Mouse (Mus musculus) adrenal gland, adult 2 months (tissue): ENCODE measurements around the gene Scarf1. TPM values are rescaled to one million over a fixed set of nuclear protein-coding genes. Genes with fewer than 3 reads are reported as not detected.

ENCODE experiments used
- DNase-seq: peaks from one replicate; pipeline ENCODE4 v3.0.0; 2021
- microRNA-seq, 2 experiments: library from miRNA; unstranded; fragments of <30 nt; microRNA quantifications; one replicate each; pipeline ENCODE4 v1.2.0; 2021
- polyA plus RNA-seq: library from polyadenylated mRNA; depleted of rRNA; stranded (reverse); fragments of >200 nt; gene quantifications from 2 replicates; pipeline ENCODE4 v1.2.3, GENCODE M21; 2012; rRNA removed
- total RNA-seq, 2 experiments: library from RNA; stranded (reverse); gene quantifications; 2 replicates each; pipeline ENCODE4 v1.2.3; 2021

The Scarf1 gene
- total and polyA plus RNA-seq, 3 experiments, result 7.5 to 27.4 (median 7.8) TPM

DNA sequence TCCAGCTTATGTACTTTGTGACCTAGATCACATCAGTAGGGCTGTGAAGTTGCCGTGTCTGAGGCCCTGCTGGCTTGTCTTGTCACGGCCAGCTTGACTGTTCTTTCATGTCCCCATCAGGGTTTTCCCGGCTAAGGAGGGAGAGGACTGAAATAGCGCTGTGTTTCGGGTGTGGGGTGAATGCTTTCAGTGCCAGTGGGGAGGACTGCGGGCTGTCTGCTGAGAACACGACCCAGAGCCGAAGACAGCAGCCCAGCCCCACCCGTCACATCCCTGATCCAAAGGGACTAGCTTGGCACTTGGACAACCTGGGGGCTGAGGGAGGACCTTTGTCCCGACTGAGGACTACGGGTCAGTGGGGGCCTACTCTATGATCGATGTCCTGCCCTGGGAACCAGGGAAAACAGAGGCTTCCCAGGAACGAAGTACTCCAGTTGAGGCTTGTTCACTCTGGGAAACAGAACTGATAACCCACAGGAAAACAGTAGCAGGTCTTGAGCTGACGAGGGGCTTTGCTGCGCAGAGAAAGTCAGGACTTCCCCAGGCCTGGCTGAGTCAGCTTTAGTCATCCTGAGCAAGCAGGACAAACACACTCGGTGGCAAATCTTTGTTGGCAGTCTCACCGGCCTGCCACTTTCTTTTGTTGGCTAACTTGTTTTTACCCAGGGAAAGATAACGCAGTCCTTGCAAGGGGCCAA, 50.7 kb downstream of the Scarf1 start:
- peak; percentile 86 for DNase-seq

DNA sequence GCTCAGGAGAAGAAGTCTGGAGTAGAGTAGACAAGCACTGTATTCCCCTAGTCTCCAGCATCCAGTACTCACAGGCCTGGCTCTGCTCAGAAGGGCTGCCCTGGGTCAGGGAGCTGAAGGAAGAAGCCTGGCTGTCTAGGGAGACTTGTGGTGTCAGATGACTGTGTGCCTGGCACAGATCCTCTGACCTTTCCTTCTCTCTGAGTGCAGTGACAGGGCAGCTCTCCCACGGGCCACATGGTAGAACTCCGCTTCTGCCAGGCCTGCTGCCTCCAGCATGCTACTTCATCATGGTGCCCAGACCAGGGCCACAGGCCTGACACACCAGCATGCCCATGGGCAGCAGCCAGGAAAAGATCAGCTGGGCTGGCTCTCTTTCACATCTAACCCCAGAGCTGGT, 52.5 kb downstream of the Scarf1 start:
- DNase-seq, result peak; percentile 91

DNA sequence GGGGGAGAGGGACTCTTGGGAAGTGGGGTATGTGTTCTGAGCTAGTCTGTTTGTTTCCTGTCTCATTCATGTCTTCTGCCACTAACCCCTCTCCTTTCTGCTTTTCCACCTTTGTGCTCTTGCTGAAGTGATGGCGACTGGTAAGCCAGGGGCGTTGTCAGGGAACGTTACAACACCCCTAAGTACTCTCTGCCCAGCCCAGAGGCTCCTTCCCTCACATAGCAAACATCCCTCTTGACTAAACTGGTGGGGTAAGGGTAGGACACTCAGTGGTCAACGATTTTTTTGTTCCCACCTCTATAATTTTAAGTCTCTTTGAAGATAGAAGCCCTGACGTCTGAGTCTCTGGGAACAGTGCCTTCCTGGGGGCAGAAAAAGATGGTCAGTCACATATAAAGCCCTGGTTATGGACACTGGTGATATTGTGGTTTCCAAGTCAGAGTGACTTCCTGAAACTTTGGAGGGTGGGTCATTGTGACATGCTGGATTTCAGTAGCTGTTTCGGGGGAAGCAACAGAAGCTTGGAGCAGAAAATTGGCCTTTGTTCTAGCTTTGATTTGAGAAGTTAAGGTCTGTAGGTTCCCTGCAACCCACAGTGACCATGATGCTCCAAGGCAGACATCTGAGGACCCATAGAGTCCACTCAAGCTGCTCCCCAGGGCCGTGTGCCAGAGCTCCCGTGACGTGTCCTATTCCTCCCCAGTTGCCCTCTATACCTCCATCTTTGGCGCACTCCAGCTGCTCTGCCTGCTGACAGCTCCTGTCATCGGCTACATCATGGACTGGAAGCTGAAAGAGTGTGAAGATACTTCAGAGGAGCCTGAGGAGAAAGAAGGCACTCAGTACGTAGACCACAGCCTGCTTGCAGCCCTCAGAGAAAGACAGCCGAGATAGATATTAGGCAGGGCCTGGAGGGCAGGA, 53.2 kb downstream of the Scarf1 start:
- DNase-seq, result no peak

DNA sequence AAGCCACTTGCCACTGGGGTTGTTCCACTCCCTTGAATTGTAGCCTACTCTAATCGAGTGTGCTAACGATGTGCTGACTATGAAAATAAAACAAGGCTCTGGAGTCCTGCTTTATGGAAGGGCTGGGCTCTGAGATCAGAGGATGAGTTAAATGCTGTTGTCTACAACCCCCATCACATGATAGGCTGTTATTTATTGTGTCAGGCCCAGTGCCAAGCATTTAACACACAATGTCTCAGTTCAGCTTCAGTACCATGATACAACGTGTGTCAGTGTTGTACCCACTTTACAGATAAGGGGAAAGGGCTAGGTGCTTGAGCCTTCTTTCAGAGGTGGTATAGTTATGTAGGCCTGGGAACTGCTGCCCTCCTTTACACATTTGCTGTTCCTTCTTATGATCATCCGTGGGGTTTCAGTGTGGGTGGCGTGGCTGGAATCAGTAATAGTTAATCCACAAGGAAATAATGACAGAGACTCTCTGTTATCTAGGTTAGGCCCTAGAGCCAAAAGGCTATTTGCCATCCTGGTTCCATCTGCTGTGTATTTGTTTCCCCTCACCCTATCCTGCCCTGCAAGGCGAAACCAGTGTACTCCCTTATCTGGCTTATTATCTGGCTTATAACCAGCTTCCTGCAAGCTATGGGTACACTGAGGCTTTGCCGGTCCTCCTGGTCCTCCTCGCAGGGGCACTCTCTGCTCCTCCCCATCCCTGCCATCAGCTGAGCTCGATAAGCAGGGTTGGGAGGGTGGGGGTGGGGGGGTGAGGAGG, 54.2 kb downstream of the Scarf1 start:
- DNase-seq, result no peak

DNA sequence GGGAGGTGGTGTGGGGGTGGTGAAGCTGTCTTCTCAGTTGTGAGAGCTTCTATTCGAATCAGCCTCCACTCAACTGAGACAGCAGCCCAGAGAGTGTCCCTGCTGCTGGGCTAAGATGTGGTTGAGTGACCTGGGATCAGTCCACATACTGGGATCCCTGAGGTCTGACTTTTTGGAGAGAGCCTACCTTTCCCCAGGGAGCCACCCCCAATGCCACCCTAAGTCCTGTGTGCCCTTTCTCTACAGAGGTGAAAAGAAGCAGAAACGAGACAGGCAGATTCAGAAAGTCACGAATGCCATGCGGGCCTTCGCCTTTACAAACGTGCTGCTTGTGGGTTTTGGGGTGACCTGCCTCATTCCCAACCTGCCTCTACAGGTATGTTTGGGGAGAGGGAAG, 54.8 kb downstream of the Scarf1 start:
- no peak for DNase-seq

DNA sequence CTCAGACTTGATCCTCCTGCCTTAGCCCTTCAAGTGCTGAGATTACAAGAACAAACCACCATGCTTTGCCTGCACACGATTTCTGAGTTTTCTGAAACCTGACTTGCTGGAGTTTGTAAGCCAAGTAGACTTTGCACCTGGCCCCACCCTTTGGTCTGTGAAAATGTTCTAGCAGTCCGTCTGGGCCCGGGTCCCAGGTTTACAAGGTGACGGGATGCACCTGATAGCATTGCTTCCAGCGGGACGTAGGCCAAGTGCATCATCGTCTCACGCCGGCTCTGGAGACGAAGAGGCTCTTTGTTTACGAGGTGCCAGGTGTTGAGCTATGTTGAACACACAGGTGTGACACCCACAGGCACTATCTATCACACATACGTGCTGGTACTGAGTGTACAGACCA, 55.6 kb downstream of the Scarf1 start:
- DNase-seq, result no peak

DNA sequence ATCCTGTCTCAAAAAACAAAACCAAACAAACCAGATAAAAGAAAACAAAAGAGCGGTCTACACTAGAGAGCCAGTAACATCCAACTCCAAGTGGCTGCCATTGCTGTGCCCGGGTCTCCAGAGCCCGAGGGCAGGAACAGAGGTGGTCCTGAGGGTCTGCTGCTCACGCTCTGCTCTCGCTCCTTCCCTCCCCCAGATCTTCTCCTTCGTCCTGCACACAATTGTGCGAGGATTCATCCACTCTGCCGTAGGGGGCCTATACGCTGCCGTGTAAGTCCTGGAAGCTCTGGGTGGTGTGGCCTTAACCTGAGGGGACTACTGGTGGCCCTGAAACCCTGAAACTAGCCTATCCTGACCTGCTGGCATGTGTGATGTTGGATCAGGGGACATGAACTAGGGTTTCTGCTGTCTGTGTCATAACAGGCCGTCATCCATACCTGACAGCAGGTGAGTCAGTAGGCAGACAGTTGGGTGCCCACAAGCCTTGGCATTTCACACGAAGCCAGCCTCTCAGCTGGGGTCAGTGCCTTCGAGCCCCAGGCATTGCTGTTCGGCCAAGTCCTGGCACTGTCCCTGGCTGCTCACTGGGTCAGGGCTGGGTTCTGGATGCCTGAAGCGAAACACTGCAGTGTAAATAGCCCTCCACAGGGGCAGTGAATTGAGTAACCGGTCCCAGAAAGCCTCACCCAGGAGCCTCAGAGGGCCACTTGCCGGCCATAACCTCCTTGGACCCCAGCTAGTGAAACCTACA, 57.2 kb downstream of the Scarf1 start:
- peak; percentile 45 for DNase-seq

DNA sequence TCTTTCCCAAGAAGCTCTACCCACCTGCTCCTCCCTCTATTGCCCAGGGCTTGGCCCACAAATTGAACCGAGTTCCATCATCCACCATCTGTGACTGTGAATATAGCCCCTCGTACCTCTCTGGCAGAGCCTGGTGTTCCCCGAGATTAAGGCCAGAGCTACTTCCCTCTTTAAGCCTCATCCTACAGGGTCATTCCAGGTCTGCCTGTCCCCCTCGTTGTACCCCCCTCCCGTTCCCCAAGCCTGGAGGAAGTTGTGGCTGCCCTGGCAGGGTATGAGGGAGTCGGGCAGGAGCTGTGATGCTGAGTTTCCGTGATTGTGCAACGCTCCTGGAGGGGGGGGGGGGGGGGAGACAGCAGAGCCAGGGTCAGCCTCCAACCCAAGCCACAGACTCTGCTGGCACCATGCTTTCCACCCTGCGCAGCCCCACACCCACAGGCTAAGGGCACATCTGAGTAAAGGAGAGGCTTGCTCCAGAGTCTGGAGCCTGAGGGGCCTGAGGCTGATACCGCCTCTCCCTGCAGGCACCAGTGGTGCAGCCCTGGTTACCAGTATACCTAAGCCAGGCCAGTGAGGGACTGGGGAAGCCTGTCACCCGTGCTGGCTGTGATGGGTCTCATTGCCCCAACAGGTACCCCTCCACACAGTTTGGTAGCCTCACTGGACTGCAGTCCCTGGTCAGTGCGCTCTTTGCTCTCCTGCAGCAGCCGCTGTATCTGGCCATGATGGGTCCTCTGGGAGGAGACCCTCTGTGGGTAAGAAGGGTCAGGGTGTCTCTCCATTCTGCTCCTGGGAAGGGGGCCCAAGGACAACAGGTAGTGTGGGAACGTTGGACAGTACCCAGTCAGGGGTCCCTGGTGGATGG, 58.0 kb downstream of the Scarf1 start:
- peak; percentile 66 for DNase-seq

DNA sequence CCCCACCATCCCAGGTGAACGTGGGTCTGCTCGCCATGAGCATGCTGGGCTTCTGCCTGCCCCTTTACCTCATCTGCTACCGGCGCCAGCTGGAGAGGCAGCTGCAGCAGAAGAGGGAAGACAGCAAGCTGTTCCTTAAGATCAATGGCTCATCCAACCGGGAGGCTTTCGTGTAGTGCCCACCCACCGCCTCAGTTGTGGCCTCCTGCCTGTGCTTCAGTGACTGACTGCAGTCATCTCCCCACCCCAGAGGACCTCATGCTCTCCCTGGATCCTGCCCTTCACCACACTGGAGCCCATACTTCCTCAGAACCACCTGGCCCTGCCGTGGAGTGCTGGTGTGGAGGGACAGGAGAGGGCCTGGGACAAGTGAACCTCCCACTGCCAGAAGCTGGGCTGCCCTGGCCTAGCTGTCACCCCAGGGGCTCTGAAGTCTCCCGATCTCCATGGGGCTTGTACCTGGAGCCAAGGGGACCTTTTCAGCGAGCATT, 59.0 kb downstream of the Scarf1 start:
- no peak for DNase-seq

DNA sequence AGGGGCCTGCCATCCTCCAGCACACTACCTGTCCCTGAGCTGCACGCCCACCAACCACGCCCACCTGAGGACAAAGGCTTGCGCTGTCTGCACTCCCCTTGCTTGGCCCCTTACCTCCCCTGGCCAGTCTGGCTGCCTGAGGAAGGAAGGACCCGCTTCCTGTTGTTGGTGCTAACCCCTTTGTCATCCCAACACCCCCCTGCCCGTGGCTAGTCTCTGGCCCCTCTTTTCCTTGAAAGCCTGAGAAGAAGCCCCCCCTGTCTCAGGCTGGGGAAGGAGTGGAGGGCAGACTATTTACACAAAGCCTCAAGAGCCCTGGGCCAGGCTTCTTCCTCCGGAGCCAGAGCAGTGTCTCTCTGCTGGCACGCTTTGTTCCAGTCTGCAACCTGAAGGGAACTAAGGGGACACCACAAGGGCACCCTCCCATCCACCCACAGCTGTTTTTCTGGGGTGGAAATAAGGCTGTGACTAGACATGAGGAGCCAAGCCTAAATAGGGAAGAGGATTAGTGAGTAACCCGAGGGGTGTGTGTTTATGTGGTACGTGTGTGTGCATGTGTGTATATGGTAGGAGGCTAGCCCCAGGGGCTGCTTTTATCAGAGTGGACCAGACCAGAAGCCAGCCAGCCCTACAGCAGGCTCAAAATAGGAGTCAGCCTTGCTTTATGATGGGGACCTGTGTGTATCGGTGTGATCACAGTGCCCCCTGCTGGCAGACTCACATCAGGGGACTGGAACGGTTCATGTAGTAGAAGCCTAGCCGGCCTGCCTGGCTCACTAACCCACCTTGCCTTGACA, 59.7 kb downstream of the Scarf1 start:
- peak; percentile 92 for DNase-seq

DNA sequence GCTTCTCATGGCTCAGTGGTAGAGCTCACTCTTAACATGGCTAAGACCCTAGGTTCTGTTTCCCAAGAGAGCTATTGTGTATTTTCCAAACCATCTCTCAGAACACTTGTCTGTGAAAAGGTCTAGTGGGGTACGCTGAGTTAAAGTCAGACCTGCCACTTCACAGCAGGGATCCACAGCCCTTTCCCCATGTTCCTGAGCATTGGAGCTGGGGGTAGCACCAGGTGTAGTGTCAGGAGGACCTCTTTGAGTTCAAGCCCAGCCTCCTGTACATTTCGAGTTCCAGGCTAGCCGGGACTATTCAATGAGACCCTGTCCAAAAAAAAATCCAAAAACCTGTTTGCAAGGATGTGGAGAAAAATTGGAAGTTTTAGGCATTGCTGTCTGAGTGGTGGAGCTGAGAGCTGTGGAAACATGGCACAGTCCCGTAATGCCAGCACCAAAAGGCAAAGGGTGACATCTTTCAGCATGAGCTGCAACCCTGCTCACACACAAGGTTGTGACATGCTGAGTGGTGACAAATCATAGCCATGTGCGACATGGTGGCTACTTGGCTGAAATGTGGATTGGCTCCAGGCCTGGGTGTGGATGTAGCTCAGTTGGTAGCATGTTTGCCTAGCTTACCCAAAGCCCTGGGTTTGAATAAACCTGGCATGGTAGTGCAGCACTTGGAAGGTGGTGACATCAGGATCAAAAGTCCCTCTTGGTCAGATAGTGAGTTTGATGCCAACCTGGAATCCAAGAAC, 61.2 kb downstream of the Scarf1 start:
- no peak for DNase-seq

DNA sequence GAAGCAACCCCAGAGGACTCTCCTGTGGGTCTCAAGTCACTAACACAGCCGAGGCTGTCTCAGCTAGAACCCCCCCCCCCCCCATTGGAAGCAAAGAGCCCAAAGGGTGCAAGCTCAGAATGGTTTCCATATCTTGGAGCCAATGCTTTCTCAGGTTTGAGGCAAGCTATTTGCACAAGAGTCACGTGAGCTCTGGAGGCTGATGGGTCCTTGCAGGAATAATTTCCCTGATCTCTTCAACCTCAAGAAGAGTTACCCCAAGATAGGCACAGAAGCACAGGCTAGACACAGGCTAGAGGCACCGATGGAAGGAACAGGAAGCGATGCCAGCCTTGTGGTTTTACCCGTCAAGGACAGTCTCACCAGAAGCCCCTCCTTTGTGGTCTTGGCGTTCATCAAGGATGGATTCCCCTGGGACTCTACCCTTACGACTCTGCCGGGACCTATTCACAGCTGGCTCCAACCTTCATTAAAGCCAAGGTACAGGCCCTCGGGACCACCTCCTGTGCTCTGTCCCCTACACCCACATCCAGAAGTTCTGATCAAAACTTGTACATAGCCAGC, 62.3 kb downstream of the Scarf1 start:
- no peak for DNase-seq

Small RNA genes lying within 50 kb of the gene (microRNA-seq; reads per million reads assigned to microRNA genes)
- gene Mir22 (13,317 to 58,964 reads per million in 2 experiments), gene Mir3971 (0 reads per million in 2 experiments)

Other genes starting within 250 kb of the Scarf1 start
- gene Rpa1, start 165.2 kb upstream of the Scarf1 start, total RNA-seq, result 10 to 100 TPM; 35.6 to 54.9 TPM
- gene Rpa1, start 165.2 kb upstream of the Scarf1 start, polyA plus RNA-seq, result 11.8 and 16.4 TPM in 2 replicates
- gene Smyd4, start 165.1 kb upstream of the Scarf1 start, total RNA-seq, result 10 to 100 TPM in 1 of 2 experiments, 1 to 10 TPM in 1; 5.2 to 12.5 TPM
- gene Smyd4, start 165.1 kb upstream of the Scarf1 start, polyA plus RNA-seq, result 6.3 and 6.8 TPM in 2 replicates
- 10 to 100 TPM; 21.4 to 31.3 TPM for gene Serpinf1, start 90.8 kb upstream of the Scarf1 start, total RNA-seq
- 43.7 and 74.1 TPM in 2 replicates for gene Serpinf1, start 90.8 kb upstream of the Scarf1 start, polyA plus RNA-seq
- gene Serpinf2, start 73.9 kb upstream of the Scarf1 start, total RNA-seq, result 1 to 10 TPM in 1 of 2 experiments, not detected in 1; 2.6 TPM
- 0.09 and 1.2 TPM in 2 replicates for gene Serpinf2, start 73.9 kb upstream of the Scarf1 start, polyA plus RNA-seq
- 10 to 100 TPM; 15.5 to 15.6 TPM for gene Wdr81, start 58.8 kb upstream of the Scarf1 start, total RNA-seq
- gene Wdr81, start 58.8 kb upstream of the Scarf1 start, polyA plus RNA-seq, result 28.2 and 34.1 TPM in 2 replicates
- 1 to 10 TPM; 7.6 to 9.7 TPM for gene Tlcd2, start 51.8 kb upstream of the Scarf1 start, total RNA-seq
- 22.2 and 27.3 TPM in 2 replicates for gene Tlcd2, start 51.8 kb upstream of the Scarf1 start, polyA plus RNA-seq
- gene Prpf8, start 26.7 kb upstream of the Scarf1 start, total RNA-seq, result 100 to 1,000 TPM; 132 to 162 TPM
- 43.2 and 58.6 TPM in 2 replicates for gene Prpf8, start 26.7 kb upstream of the Scarf1 start, polyA plus RNA-seq
- 10 to 100 TPM; 12.1 to 13.2 TPM for gene Rilp, start 3.4 kb upstream of the Scarf1 start, total RNA-seq
- gene Rilp, start 3.4 kb upstream of the Scarf1 start, polyA plus RNA-seq, result 8.8 and 10.0 TPM in 2 replicates
- gene Slc43a2, start 18.2 kb downstream of the Scarf1 start, total RNA-seq, result 10 to 100 TPM; 21.2 to 38.3 TPM
- gene Slc43a2, start 18.2 kb downstream of the Scarf1 start, polyA plus RNA-seq, result 28.2 and 28.7 TPM in 2 replicates
- 100 to 1,000 TPM; 185 to 186 TPM for gene Pitpna, start 74.6 kb downstream of the Scarf1 start, total RNA-seq
- gene Pitpna, start 74.6 kb downstream of the Scarf1 start, polyA plus RNA-seq, result 42.6 and 97.6 TPM in 2 replicates
- gene Inpp5k, start 117.4 kb downstream of the Scarf1 start, total RNA-seq, result 10 to 100 TPM; 32.9 to 42.3 TPM
- gene Inpp5k, start 117.4 kb downstream of the Scarf1 start, polyA plus RNA-seq, result 38.0 and 50.0 TPM in 2 replicates
- gene Myo1c, start 137.0 kb downstream of the Scarf1 start, total RNA-seq, result 100 to 1,000 TPM; 136 to 174 TPM
- gene Myo1c, start 137.0 kb downstream of the Scarf1 start, polyA plus RNA-seq, result 74.7 and 101 TPM in 2 replicates
- 100 to 1,000 TPM; 105 to 110 TPM for gene Crk, start 165.7 kb downstream of the Scarf1 start, total RNA-seq
- gene Crk, start 165.7 kb downstream of the Scarf1 start, polyA plus RNA-seq, result 201 and 233 TPM in 2 replicates
- gene Ywhae, start 219.3 kb downstream of the Scarf1 start, total RNA-seq, result 100 to 1,000 TPM; 656 to 668 TPM
- gene Ywhae, start 219.3 kb downstream of the Scarf1 start, polyA plus RNA-seq, result 41.3 and 57.3 TPM in 2 replicates